Mouse (Mus musculus) MEL (cell line): ENCODE measurements at regions not wholly inside any gene's neighbourhood (a gene's known extent, or its start where the extent isn't known, plus 50 kb on each side); places are given as distances from the start of the nearest gene placed in this dataset.

ENCODE experiments used
- DNase-seq: peaks from one replicate; pipeline ENCODE4 v3.0.0; 2011; ENCODE audit warnings: low read depth, low spot score
- H3K27ac ChIP-seq: 2 replicates; pipeline ENCODE4 v1.5.1; 2012; ENCODE audit warnings: low read depth, mild to moderate bottlenecking, control low read depth, low read length, moderate library complexity; ENCODE audit not compliant: control insufficient read depth
- H3K27me3 ChIP-seq, 2 experiments: fragments of 150-350 bp in 1 of 2; sonication (generic) in 1 of 2; 2 replicates each; pipeline ENCODE4 v1.6.1; 2012; ENCODE audit warnings: low read length in 2 of 2, mild to moderate bottlenecking in 2 of 2, improper control_type of control experiment in 1 of 2, moderate library complexity in 1 of 2; ENCODE audit not compliant: insufficient read depth in 2 of 2, control insufficient read depth in 1 of 2
- H3K36me3 ChIP-seq, 2 experiments: 2 replicates each; pipeline ENCODE4 v1.6.1; 2012 to 2014; ENCODE audit warnings: low read length in 2 of 2, improper control_type of control experiment in 1 of 2, inconsistent platforms in 1 of 2, mild to moderate bottlenecking in 1 of 2; ENCODE audit not compliant: insufficient read depth in 2 of 2, control insufficient read depth in 1 of 2
- H3K4me1 ChIP-seq, 2 experiments: fragments of 150-350 bp in 1 of 2; sonication (generic) in 1 of 2; 2 replicates each; pipeline ENCODE4 v1.6.1; 2012; ENCODE audit warnings: low read length in 2 of 2, improper control_type of control experiment in 1 of 2, mild to moderate bottlenecking in 1 of 2; ENCODE audit not compliant: insufficient read depth in 2 of 2, control insufficient read depth in 1 of 2
- H3K4me3 ChIP-seq, 2 experiments: fragments of 150-350 bp in 1 of 2; sonication (generic) in 1 of 2; 2 replicates each; pipeline ENCODE4 v1.5.1; 2012; ENCODE audit warnings: low read depth in 2 of 2, low read length in 2 of 2, mild to moderate bottlenecking in 2 of 2, moderate library complexity in 2 of 2, control low read depth in 1 of 2, improper control_type of control experiment in 1 of 2; ENCODE audit not compliant: control insufficient read depth in 1 of 2, insufficient read depth in 1 of 2
- H3K79me2 ChIP-seq: 2 replicates; pipeline ENCODE4 v1.6.1; 2012; ENCODE audit warnings: mild to moderate bottlenecking, low read length, moderate library complexity; ENCODE audit not compliant: control insufficient read depth, poor library complexity, insufficient read depth
- H3K9ac ChIP-seq: 2 replicates; pipeline ENCODE4 v1.6.1; 2012; ENCODE audit warnings: low read depth, mild to moderate bottlenecking, control low read depth, low read length, moderate library complexity; ENCODE audit not compliant: control insufficient read depth, poor library complexity, severe bottlenecking
- H3K9me3 ChIP-seq: fragments of 150-350 bp; sonication (generic); replicated peaks from 2 replicates; pipeline ENCODE4 v1.6.1; 2012; ENCODE audit warnings: mild to moderate bottlenecking, low read length, improper control_type of control experiment, moderate library complexity; ENCODE audit not compliant: insufficient read depth
- CHD1 ChIP-seq: IDR thresholded peaks from 2 replicates; pipeline ENCODE4 v1.6.1; 2012; ENCODE audit warnings: low read depth, mild to moderate bottlenecking, inconsistent platforms, low read length, improper control_type of control experiment
- CHD2 ChIP-seq: IDR thresholded peaks from 2 replicates; pipeline ENCODE4 v1.6.1; 2011; ENCODE audit warnings: low read length, improper control_type of control experiment
- CTCF ChIP-seq, 3 experiments: IDR thresholded peaks in 2 of 3; conservative IDR thresholded peaks in 1 of 3; 2 replicates each; pipeline ENCODE4 v1.5.1; 2011 to 2012; ENCODE audit warnings: low read length in 3 of 3, low read depth in 2 of 3, mild to moderate bottlenecking in 2 of 3, improper control_type of control experiment in 1 of 3, inconsistent platforms in 1 of 3, mixed read lengths in 1 of 3, moderate library complexity in 1 of 3; ENCODE audit not compliant: control insufficient read depth in 1 of 3, insufficient read depth in 1 of 3, poor library complexity in 1 of 3, severe bottlenecking in 1 of 3
- E2F4 ChIP-seq: IDR thresholded peaks from 2 replicates; pipeline ENCODE4 v1.6.1; 2011; ENCODE audit warnings: low read depth, low read length, improper control_type of control experiment, borderline replicate concordance
- ELF1 ChIP-seq: IDR thresholded peaks from 2 replicates; pipeline ENCODE4 v1.6.1; 2014; ENCODE audit warnings: low read depth, mild to moderate bottlenecking, inconsistent platforms, low read length, improper control_type of control experiment, moderate library complexity
- EP300 ChIP-seq, 2 experiments: IDR thresholded peaks; 2 replicates each; pipeline ENCODE4 v1.6.1; 2011; ENCODE audit warnings: improper control_type of control experiment in 2 of 2, low read length in 2 of 2, low read depth in 1 of 2, mild to moderate bottlenecking in 1 of 2
- GABPA ChIP-seq: IDR thresholded peaks from 2 replicates; pipeline ENCODE4 v1.6.1; 2012; ENCODE audit warnings: low read depth, mild to moderate bottlenecking, inconsistent platforms, low read length, improper control_type of control experiment, moderate library complexity
- GATA1 ChIP-seq: IDR thresholded peaks from 2 replicates; pipeline ENCODE4 v1.6.1; 2011; ENCODE audit warnings: low read depth, low read length, improper control_type of control experiment
- HCFC1 ChIP-seq: IDR thresholded peaks from 2 replicates; pipeline ENCODE4 v1.6.1; 2012; ENCODE audit warnings: low read depth, mild to moderate bottlenecking, inconsistent platforms, low read length, improper control_type of control experiment, moderate library complexity
- JUND ChIP-seq: IDR thresholded peaks from 2 replicates; pipeline ENCODE4 v1.6.1; 2011; ENCODE audit warnings: low read depth, mild to moderate bottlenecking, improper control_type of control experiment, low read length
- KAT2A ChIP-seq: conservative IDR thresholded peaks from 2 replicates; pipeline ENCODE4 v1.6.1; 2012; ENCODE audit warnings: low read depth, low read length, improper control_type of control experiment, inconsistent platforms
- MAFK ChIP-seq: IDR thresholded peaks from 2 replicates; pipeline ENCODE4 v1.6.1; 2011; ENCODE audit warnings: low read depth, mild to moderate bottlenecking, low read length, improper control_type of control experiment, borderline replicate concordance
- MAX ChIP-seq: IDR thresholded peaks from 2 replicates; pipeline ENCODE4 v1.6.1; 2011; ENCODE audit warnings: low read length, improper control_type of control experiment
- MAZ ChIP-seq: IDR thresholded peaks from 2 replicates; pipeline ENCODE4 v1.6.1; 2012; ENCODE audit warnings: low read depth, mild to moderate bottlenecking, inconsistent platforms, low read length, improper control_type of control experiment
- MEF2A ChIP-seq: IDR thresholded peaks from 2 replicates; pipeline ENCODE4 v1.6.1; 2014; ENCODE audit warnings: low read depth, mild to moderate bottlenecking, inconsistent platforms, low read length, improper control_type of control experiment; ENCODE audit not compliant: poor library complexity, insufficient replicate concordance, severe bottlenecking; ENCODE audit errors: extremely low read depth
- MXI1 ChIP-seq: IDR thresholded peaks from 2 replicates; pipeline ENCODE4 v1.6.1; 2011; ENCODE audit warnings: mild to moderate bottlenecking, low read depth, low read length, improper control_type of control experiment
- MYC ChIP-seq: IDR thresholded peaks from 2 replicates; pipeline ENCODE4 v1.6.1; 2011; ENCODE audit warnings: low read depth, mild to moderate bottlenecking, low read length, improper control_type of control experiment, moderate library complexity
- NELFE ChIP-seq: IDR thresholded peaks from 2 replicates; pipeline ENCODE4 v1.6.1; 2011; ENCODE audit warnings: low read depth, low read length, improper control_type of control experiment
- NRF1 ChIP-seq: IDR thresholded peaks from 2 replicates; pipeline ENCODE4 v1.6.1; 2014; ENCODE audit warnings: low read depth, mild to moderate bottlenecking, inconsistent platforms, low read length, improper control_type of control experiment, moderate library complexity; ENCODE audit not compliant: poor library complexity, insufficient read depth, severe bottlenecking
- POLR2A ChIP-seq, 2 experiments: IDR thresholded peaks; 2 replicates each; pipeline ENCODE4 v1.6.1; 2011 to 2012; ENCODE audit warnings: low read length in 2 of 2, mild to moderate bottlenecking in 2 of 2, control low read depth in 1 of 2, improper control_type of control experiment in 1 of 2, low read depth in 1 of 2, moderate library complexity in 1 of 2; ENCODE audit not compliant: control insufficient read depth in 1 of 2, insufficient read depth in 1 of 2, poor library complexity in 1 of 2
- POLR2AphosphoS5 ChIP-seq: IDR thresholded peaks from 2 replicates; pipeline ENCODE4 v1.6.1; 2012; ENCODE audit warnings: low read depth, borderline replicate concordance, mild to moderate bottlenecking, inconsistent platforms, low read length, moderate library complexity, mixed read lengths
- RCOR1 ChIP-seq: IDR thresholded peaks from 2 replicates; pipeline ENCODE4 v1.6.1; 2012; ENCODE audit warnings: low read depth, mild to moderate bottlenecking, inconsistent platforms, low read length, improper control_type of control experiment
- SIN3A ChIP-seq: IDR thresholded peaks from 2 replicates; pipeline ENCODE4 v1.6.1; 2012; ENCODE audit warnings: low read length, improper control_type of control experiment, inconsistent platforms
- TAL1 ChIP-seq: IDR thresholded peaks from 2 replicates; pipeline ENCODE4 v1.6.1; 2012; ENCODE audit warnings: mild to moderate bottlenecking, inconsistent platforms, low read length, moderate library complexity, mixed read lengths
- TBP ChIP-seq: IDR thresholded peaks from 2 replicates; pipeline ENCODE4 v1.8.0; 2011; ENCODE audit warnings: low read depth, low read length, improper control_type of control experiment
- UBTF ChIP-seq: IDR thresholded peaks from 2 replicates; pipeline ENCODE4 v1.6.1; 2012; ENCODE audit warnings: low read depth, mild to moderate bottlenecking, inconsistent platforms, low read length, improper control_type of control experiment, moderate library complexity, borderline replicate concordance; ENCODE audit not compliant: insufficient read depth
- USF1 ChIP-seq: IDR thresholded peaks from 2 replicates; pipeline ENCODE4 v1.6.1; 2014; ENCODE audit warnings: low read depth, mild to moderate bottlenecking, inconsistent platforms, low read length, improper control_type of control experiment, moderate library complexity
- USF2 ChIP-seq, 2 experiments: IDR thresholded peaks; 2 replicates each; pipeline ENCODE4 v1.6.1; 2011 to 2012; ENCODE audit warnings: improper control_type of control experiment in 2 of 2, low read length in 2 of 2, borderline replicate concordance in 1 of 2, inconsistent platforms in 1 of 2, low read depth in 1 of 2, mild to moderate bottlenecking in 1 of 2; ENCODE audit not compliant: insufficient read depth in 1 of 2
- ZC3H11A ChIP-seq: IDR thresholded peaks from 2 replicates; pipeline ENCODE4 v1.6.1; 2012; ENCODE audit warnings: low read depth, mild to moderate bottlenecking, inconsistent platforms, low read length, improper control_type of control experiment
- ZKSCAN1 ChIP-seq: IDR thresholded peaks from 2 replicates; pipeline ENCODE4 v1.6.1; 2012; ENCODE audit warnings: low read depth, mild to moderate bottlenecking, inconsistent platforms, low read length, improper control_type of control experiment, moderate library complexity
- ZMIZ1 ChIP-seq: IDR thresholded peaks from 2 replicates; pipeline ENCODE4 v1.6.1; 2012; ENCODE audit warnings: low read depth, mild to moderate bottlenecking, inconsistent platforms, low read length, improper control_type of control experiment, moderate library complexity
- ZNF384 ChIP-seq: IDR thresholded peaks from 2 replicates; pipeline ENCODE4 v1.6.1; 2012; ENCODE audit warnings: low read depth, mild to moderate bottlenecking, inconsistent platforms, low read length, improper control_type of control experiment

DNA sequence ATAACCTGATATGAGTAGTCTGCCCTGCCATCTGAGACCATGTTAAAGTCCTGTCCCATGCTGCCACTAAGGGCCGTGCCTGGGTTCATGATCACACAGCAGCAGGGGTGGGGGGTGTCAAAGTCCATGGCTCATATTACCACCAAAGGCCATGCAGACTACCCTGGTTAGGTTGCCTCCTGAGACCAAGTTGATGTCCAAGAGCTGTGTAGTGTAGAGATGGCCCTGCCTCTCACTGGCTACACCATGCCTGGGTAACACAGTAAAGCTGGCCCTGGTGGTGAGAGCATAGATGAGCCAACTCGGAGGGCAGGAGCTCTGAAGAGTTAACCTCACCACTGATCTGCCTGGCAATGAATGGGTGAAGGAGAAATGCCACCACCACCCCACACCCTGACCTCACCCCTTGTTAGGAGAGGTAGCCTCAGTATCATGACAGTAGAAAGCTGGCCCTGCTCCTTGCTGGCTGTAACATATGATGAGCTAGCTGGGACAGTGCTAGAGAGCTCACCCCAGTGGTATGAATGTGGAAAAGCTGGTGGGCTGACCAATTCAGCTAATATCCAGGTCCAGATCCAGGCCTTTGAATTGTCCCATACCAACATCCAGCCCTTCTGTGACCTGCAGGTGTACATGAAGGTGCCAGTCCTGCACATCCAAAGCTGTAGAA lies 258.8 kb downstream of the Lrrn1 start:
- DNase-seq: no peak
- Histone ChIP-seq H3K9me3 (no peaks in the 10 kb centered on the region), H3K36me3 (no peaks in the 10 kb centered on the region), H3K79me2 (no peaks in the 10 kb centered on the region), H3K9ac (no peak overlapping the region), H3K4me1 (no peaks in the 10 kb centered on the region), H3K27ac (no peak overlapping the region), H3K4me3 (no peak overlapping the region), H3K27me3 (no peaks in the 10 kb centered on the region)
- TF ChIP-seq CHD1 (no peak), HCFC1 (no peak), MAFK (no peak), POLR2AphosphoS5 (no peak), MYC (no peak), MXI1 (no peak), RCOR1 (no peak), CHD2 (no peak), ZC3H11A (no peak), USF1 (no peak), SIN3A (no peak), MEF2A (no peak), UBTF (no peak), ELF1 (no peak), ZKSCAN1 (no peak), GATA1 (no peak), USF2 (IDR thresholded peaks at IDR 0.05; ENCODE audit: borderline replicate concordance in 1 of 2, insufficient read depth in 1 of 2, low read depth in 1 of 2, low read length in 2 of 2) (no peak), NELFE (no peak), ZNF384 (no peak), TAL1 (no peak)

DNA sequence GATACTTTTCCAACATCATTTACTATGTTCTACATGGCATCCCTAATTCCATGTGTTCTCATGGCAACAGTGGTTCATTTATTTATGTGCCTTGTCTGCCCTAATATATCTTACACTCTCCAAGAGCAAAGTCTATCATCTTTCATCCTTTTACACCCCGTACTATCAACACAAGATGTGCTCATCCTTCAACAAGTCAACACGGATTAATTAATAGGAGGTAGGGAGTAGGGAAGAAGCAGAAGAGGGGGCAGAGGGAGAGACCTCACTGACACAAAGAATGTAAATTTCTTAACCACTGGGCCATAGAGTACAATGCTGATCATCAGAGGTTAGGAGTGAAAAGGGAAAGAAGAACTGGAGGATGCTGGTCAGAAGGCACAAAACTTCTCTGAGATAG lies 267.0 kb upstream of the Setmar start:
- Histone ChIP-seq H3K27ac (no peak overlapping the region), H3K36me3 (no peaks in the 10 kb centered on the region), H3K4me3 (no peak overlapping the region), H3K9ac (no peak overlapping the region), H3K4me1 (no peaks in the 10 kb centered on the region), H3K9me3 (no peaks in the 10 kb centered on the region), H3K79me2 (no peaks in the 10 kb centered on the region), H3K27me3 (no peaks in the 10 kb centered on the region)
- no peak for DNase-seq
- TF ChIP-seq MAFK (no peak), E2F4 (no peak), NRF1 (no peak), MAZ (no peak), ZMIZ1 (no peak), TBP (no peak), KAT2A (no peak), CHD2 (no peak), CTCF (IDR thresholded peaks at IDR 0.05 in 2 of 3, conservative IDR thresholded peaks at IDR 0.05 in 1 of 3; ENCODE audit: control insufficient read depth in 1 of 3, insufficient read depth in 1 of 3, low read depth in 2 of 3, low read length in 3 of 3, poor library complexity in 1 of 3, severe bottlenecking in 1 of 3) (no peak), POLR2A (IDR thresholded peaks at IDR 0.05; ENCODE audit: control insufficient read depth in 1 of 2, insufficient read depth in 1 of 2, low read depth in 1 of 2, low read length in 2 of 2, poor library complexity in 1 of 2) (no peak), EP300 (IDR thresholded peaks at IDR 0.05; ENCODE audit: low read depth in 1 of 2, low read length in 2 of 2) (no peak), USF1 (no peak), JUND (no peak), ZNF384 (no peak), UBTF (no peak), MAX (no peak), GABPA (no peak), SIN3A (no peak)
